Mouse (Mus musculus) MEL (cell line): Measurements from ENCODE around the gene Krt33b. TPM values are rescaled to one million over a fixed set of nuclear protein-coding genes. Genes with fewer than 3 reads are reported as not detected.

Experiments
- DNase-seq: peaks from one replicate; pipeline ENCODE4 v3.0.0; 2011; ENCODE audit warnings: low read depth, low spot score
- H3K27ac ChIP-seq: 2 replicates; pipeline ENCODE4 v1.5.1; 2012; ENCODE audit warnings: low read depth, mild to moderate bottlenecking, control low read depth, low read length, moderate library complexity; ENCODE audit not compliant: control insufficient read depth
- H3K27me3 ChIP-seq, 2 experiments: fragments of 150-350 bp in 1 of 2; sonication (generic) in 1 of 2; 2 replicates each; pipeline ENCODE4 v1.6.1; 2012; ENCODE audit warnings: low read length in 2 of 2, mild to moderate bottlenecking in 2 of 2, improper control_type of control experiment in 1 of 2, moderate library complexity in 1 of 2; ENCODE audit not compliant: insufficient read depth in 2 of 2, control insufficient read depth in 1 of 2
- H3K36me3 ChIP-seq, 2 experiments: 2 replicates each; pipeline ENCODE4 v1.6.1; 2012 to 2014; ENCODE audit warnings: low read length in 2 of 2, improper control_type of control experiment in 1 of 2, inconsistent platforms in 1 of 2, mild to moderate bottlenecking in 1 of 2; ENCODE audit not compliant: insufficient read depth in 2 of 2, control insufficient read depth in 1 of 2
- H3K4me1 ChIP-seq, 2 experiments: fragments of 150-350 bp in 1 of 2; sonication (generic) in 1 of 2; 2 replicates each; pipeline ENCODE4 v1.6.1; 2012; ENCODE audit warnings: low read length in 2 of 2, improper control_type of control experiment in 1 of 2, mild to moderate bottlenecking in 1 of 2; ENCODE audit not compliant: insufficient read depth in 2 of 2, control insufficient read depth in 1 of 2
- H3K4me3 ChIP-seq, 2 experiments: fragments of 150-350 bp in 1 of 2; sonication (generic) in 1 of 2; 2 replicates each; pipeline ENCODE4 v1.5.1; 2012; ENCODE audit warnings: low read depth in 2 of 2, low read length in 2 of 2, mild to moderate bottlenecking in 2 of 2, moderate library complexity in 2 of 2, control low read depth in 1 of 2, improper control_type of control experiment in 1 of 2; ENCODE audit not compliant: control insufficient read depth in 1 of 2, insufficient read depth in 1 of 2
- H3K79me2 ChIP-seq: 2 replicates; pipeline ENCODE4 v1.6.1; 2012; ENCODE audit warnings: mild to moderate bottlenecking, low read length, moderate library complexity; ENCODE audit not compliant: control insufficient read depth, poor library complexity, insufficient read depth
- H3K9ac ChIP-seq: 2 replicates; pipeline ENCODE4 v1.6.1; 2012; ENCODE audit warnings: low read depth, mild to moderate bottlenecking, control low read depth, low read length, moderate library complexity; ENCODE audit not compliant: control insufficient read depth, poor library complexity, severe bottlenecking
- H3K9me3 ChIP-seq: fragments of 150-350 bp; sonication (generic); replicated peaks from 2 replicates; pipeline ENCODE4 v1.6.1; 2012; ENCODE audit warnings: mild to moderate bottlenecking, low read length, improper control_type of control experiment, moderate library complexity; ENCODE audit not compliant: insufficient read depth
- CHD2 ChIP-seq: IDR thresholded peaks from 2 replicates; pipeline ENCODE4 v1.6.1; 2011; ENCODE audit warnings: low read length, improper control_type of control experiment
- CTCF ChIP-seq, 3 experiments: IDR thresholded peaks in 2 of 3; conservative IDR thresholded peaks in 1 of 3; 2 replicates each; pipeline ENCODE4 v1.5.1; 2011 to 2012; ENCODE audit warnings: low read length in 3 of 3, low read depth in 2 of 3, mild to moderate bottlenecking in 2 of 3, improper control_type of control experiment in 1 of 3, inconsistent platforms in 1 of 3, mixed read lengths in 1 of 3, moderate library complexity in 1 of 3; ENCODE audit not compliant: control insufficient read depth in 1 of 3, insufficient read depth in 1 of 3, poor library complexity in 1 of 3, severe bottlenecking in 1 of 3
- ELF1 ChIP-seq: IDR thresholded peaks from 2 replicates; pipeline ENCODE4 v1.6.1; 2014; ENCODE audit warnings: low read depth, mild to moderate bottlenecking, inconsistent platforms, low read length, improper control_type of control experiment, moderate library complexity
- GABPA ChIP-seq: IDR thresholded peaks from 2 replicates; pipeline ENCODE4 v1.6.1; 2012; ENCODE audit warnings: low read depth, mild to moderate bottlenecking, inconsistent platforms, low read length, improper control_type of control experiment, moderate library complexity
- GATA1 ChIP-seq: IDR thresholded peaks from 2 replicates; pipeline ENCODE4 v1.6.1; 2011; ENCODE audit warnings: low read depth, low read length, improper control_type of control experiment
- KAT2A ChIP-seq: conservative IDR thresholded peaks from 2 replicates; pipeline ENCODE4 v1.6.1; 2012; ENCODE audit warnings: low read depth, low read length, improper control_type of control experiment, inconsistent platforms
- MAX ChIP-seq: IDR thresholded peaks from 2 replicates; pipeline ENCODE4 v1.6.1; 2011; ENCODE audit warnings: low read length, improper control_type of control experiment
- MAZ ChIP-seq: IDR thresholded peaks from 2 replicates; pipeline ENCODE4 v1.6.1; 2012; ENCODE audit warnings: low read depth, mild to moderate bottlenecking, inconsistent platforms, low read length, improper control_type of control experiment
- MXI1 ChIP-seq: IDR thresholded peaks from 2 replicates; pipeline ENCODE4 v1.6.1; 2011; ENCODE audit warnings: mild to moderate bottlenecking, low read depth, low read length, improper control_type of control experiment
- MYC ChIP-seq: IDR thresholded peaks from 2 replicates; pipeline ENCODE4 v1.6.1; 2011; ENCODE audit warnings: low read depth, mild to moderate bottlenecking, low read length, improper control_type of control experiment, moderate library complexity
- NRF1 ChIP-seq: IDR thresholded peaks from 2 replicates; pipeline ENCODE4 v1.6.1; 2014; ENCODE audit warnings: low read depth, mild to moderate bottlenecking, inconsistent platforms, low read length, improper control_type of control experiment, moderate library complexity; ENCODE audit not compliant: poor library complexity, insufficient read depth, severe bottlenecking
- POLR2AphosphoS2 ChIP-seq: IDR thresholded peaks from 2 replicates; pipeline ENCODE4 v1.6.1; 2011; ENCODE audit warnings: low read length, improper control_type of control experiment
- SIN3A ChIP-seq: IDR thresholded peaks from 2 replicates; pipeline ENCODE4 v1.6.1; 2012; ENCODE audit warnings: low read length, improper control_type of control experiment, inconsistent platforms
- TAL1 ChIP-seq: IDR thresholded peaks from 2 replicates; pipeline ENCODE4 v1.6.1; 2012; ENCODE audit warnings: mild to moderate bottlenecking, inconsistent platforms, low read length, moderate library complexity, mixed read lengths
- TCF12 ChIP-seq: IDR thresholded peaks from 2 replicates; pipeline ENCODE4 v1.6.1; 2014; ENCODE audit warnings: low read depth, mild to moderate bottlenecking, inconsistent platforms, low read length, improper control_type of control experiment, moderate library complexity
- ZC3H11A ChIP-seq: IDR thresholded peaks from 2 replicates; pipeline ENCODE4 v1.6.1; 2012; ENCODE audit warnings: low read depth, mild to moderate bottlenecking, inconsistent platforms, low read length, improper control_type of control experiment
- ZKSCAN1 ChIP-seq: IDR thresholded peaks from 2 replicates; pipeline ENCODE4 v1.6.1; 2012; ENCODE audit warnings: low read depth, mild to moderate bottlenecking, inconsistent platforms, low read length, improper control_type of control experiment, moderate library complexity
- ZMIZ1 ChIP-seq: IDR thresholded peaks from 2 replicates; pipeline ENCODE4 v1.6.1; 2012; ENCODE audit warnings: low read depth, mild to moderate bottlenecking, inconsistent platforms, low read length, improper control_type of control experiment, moderate library complexity
- ZNF384 ChIP-seq: IDR thresholded peaks from 2 replicates; pipeline ENCODE4 v1.6.1; 2012; ENCODE audit warnings: low read depth, mild to moderate bottlenecking, inconsistent platforms, low read length, improper control_type of control experiment
- polyA plus RNA-seq, 2 experiments: library from polyadenylated mRNA; stranded (reverse) in 1 of 2; unstranded in 1 of 2; fragments of >175 nt in 1 of 2; fragments of >200 nt in 1 of 2; gene quantifications; 2 replicates each; pipeline versions ENCODE4 v1.2.1 to v1.2.4; 2012; ENCODE audit warnings: low replicate concordance in 2 of 2, low read depth in 1 of 2; ENCODE audit not compliant: insufficient read length in 2 of 2, insufficient read depth in 1 of 2, missing spikeins in 1 of 2
- total RNA-seq: library from RNA; depleted of rRNA; stranded (reverse); fragments of 300-350 nt; gene quantifications from 2 replicates; pipeline ENCODE4 v1.2.3, GENCODE M21; 2012

The Krt33b gene
- total and polyA plus RNA-seq, 3 experiments: not detected

GRCm38 (mm10) chr11:100050451-100050850 lies 20.8 kb upstream of the Krt33b start, which contains the start of gene Krt31:
Krt31 (minus strand) TSS chr11:100050551.
- no peak for TF ChIP-seq TCF12
- no peak for TF ChIP-seq ZC3H11A
- TF ChIP-seq KAT2A: no peak
- TF ChIP-seq MXI1: no peak
- no peak for DNase-seq
- no peak within 1 kb of the TSS for H3K4me3 ChIP-seq
- H3K4me1 ChIP-seq: no peaks in the 10 kb centered on the region
- no peak within 1 kb of the TSS for H3K27ac ChIP-seq
- H3K9ac ChIP-seq: no peak within 1 kb of the TSS
- H3K36me3 ChIP-seq: no peaks in the 10 kb centered on the region
- H3K27me3 ChIP-seq: no peaks in the 10 kb centered on the region
- no peaks in the 10 kb centered on the region for H3K9me3 ChIP-seq
- H3K79me2 ChIP-seq: no peaks in the 10 kb centered on the region

- TF ChIP-seq ZMIZ1 (no peak), GABPA (no peak), ELF1 (no peak), SIN3A (no peak), POLR2AphosphoS2 (no peak), MXI1 (no peak), MYC (no peak)
- no peaks in the 10 kb centered on the region for H3K79me2 ChIP-seq
- H3K9ac ChIP-seq: no peak overlapping the region
- no peaks in the 10 kb centered on the region for H3K4me1 ChIP-seq
- H3K36me3 ChIP-seq: no peaks in the 10 kb centered on the region
- no peaks in the 10 kb centered on the region for H3K9me3 ChIP-seq
- no peak overlapping the region for H3K27ac ChIP-seq
- H3K27me3 ChIP-seq: no peaks in the 10 kb centered on the region
- DNase-seq: no peak
- no peak overlapping the region for H3K4me3 ChIP-seq
These were observed 17.5 kb upstream of the Krt33b start for GRCm38 (mm10) chr11:100047193-100047592.

GRCm38 (mm10) chr11:100046303-100046866 lies 16.7 kb upstream of the Krt33b start:
- TF ChIP-seq CTCF (IDR thresholded peaks at IDR 0.05 in 2 of 3, conservative IDR thresholded peaks at IDR 0.05 in 1 of 3; ENCODE audit: control insufficient read depth in 1 of 3, insufficient read depth in 1 of 3, low read depth in 2 of 3, low read length in 3 of 3, poor library complexity in 1 of 3, severe bottlenecking in 1 of 3) (no peak), MAX (no peak), ZNF384 (no peak), GABPA (no peak), CHD2 (no peak), ZC3H11A (no peak), SIN3A (no peak), GATA1 (no peak), NRF1 (no peak), MAZ (no peak), ZKSCAN1 (no peak), TAL1 (no peak)
- H3K4me3 ChIP-seq: no peak overlapping the region

More at GRCm38 (mm10) chr11:100046303-100046866, 16.7 kb upstream of the Krt33b start:
- Histone ChIP-seq H3K9ac (no peak overlapping the region), H3K79me2 (no peaks in the 10 kb centered on the region), H3K36me3 (no peaks in the 10 kb centered on the region), H3K9me3 (no peaks in the 10 kb centered on the region), H3K4me1 (no peaks in the 10 kb centered on the region), H3K27me3 (no peaks in the 10 kb centered on the region), H3K27ac (no peak overlapping the region)
- no peak for DNase-seq
